Mouse (Mus musculus) neural tube, embryonic 13.5 days (tissue): ENCODE results near the gene Nalcn. TPM values are rescaled to one million over a fixed set of nuclear protein-coding genes. Genes with fewer than 3 reads are reported as not detected.

ENCODE experiments used
- ATAC-seq: fragments of 200-750 bp; cut with Nextera tagmentation; 2 replicates; pipeline ENCODE4 v1.8.0; 2017; ENCODE audit warnings: low read depth, mild to moderate bottlenecking, moderate TSS enrichment, moderate library complexity
- H3K27ac ChIP-seq: fragments of 300-500 bp; sonication (generic); replicated peaks from 2 replicates; pipeline ENCODE4 v1.5.1; 2015; ENCODE audit warnings: moderate library complexity, mild to moderate bottlenecking, inconsistent platforms
- H3K27me3 ChIP-seq: fragments of 300-500 bp; sonication (generic); 2 replicates; pipeline ENCODE4 v1.6.1; 2015; ENCODE audit warnings: mild to moderate bottlenecking, inconsistent platforms
- H3K36me3 ChIP-seq: fragments of 300-500 bp; sonication (generic); 2 replicates; pipeline ENCODE4 v1.6.1; 2015; ENCODE audit warnings: mild to moderate bottlenecking, inconsistent platforms
- H3K4me1 ChIP-seq: fragments of 300-500 bp; sonication (generic); replicated peaks from 2 replicates; pipeline ENCODE4 v1.6.1; 2015; ENCODE audit warnings: inconsistent platforms
- H3K4me2 ChIP-seq: fragments of 300-500 bp; sonication (generic); 2 replicates; pipeline ENCODE4 v1.6.1; 2015; ENCODE audit warnings: inconsistent platforms, mild to moderate bottlenecking, moderate library complexity
- H3K4me3 ChIP-seq: fragments of 300-500 bp; sonication (generic); 2 replicates; pipeline ENCODE4 v1.5.1; 2015; ENCODE audit warnings: mild to moderate bottlenecking, inconsistent platforms
- H3K9ac ChIP-seq: fragments of 300-500 bp; sonication (generic); 2 replicates; pipeline ENCODE4 v1.6.1; 2015; ENCODE audit warnings: moderate library complexity, mild to moderate bottlenecking, inconsistent platforms
- H3K9me3 ChIP-seq: fragments of 300-500 bp; sonication (generic); 2 replicates; pipeline ENCODE4 v1.6.1; 2016; ENCODE audit warnings: inconsistent platforms
- WGBS: fragments of 180-500 bp; shearing (Covaris S2); methylation state at CpG from one replicate; pipeline ENCODE4 v1.1.7; 2015; 5-methylcytosine and 5-hydroxymethylcytosine counted together
- polyA plus RNA-seq: library from polyadenylated mRNA; unstranded; fragments of >200 nt; fragmentation: Nextera tagmentation; extraction: Ambion mirVana; gene quantifications from 2 replicates; pipeline ENCODE4 v1.2.1, GENCODE M21; 2015

Gene Nalcn
- polyA plus RNA-seq, 1 experiment from 2014 or later = 6.9 TPM

DNA sequence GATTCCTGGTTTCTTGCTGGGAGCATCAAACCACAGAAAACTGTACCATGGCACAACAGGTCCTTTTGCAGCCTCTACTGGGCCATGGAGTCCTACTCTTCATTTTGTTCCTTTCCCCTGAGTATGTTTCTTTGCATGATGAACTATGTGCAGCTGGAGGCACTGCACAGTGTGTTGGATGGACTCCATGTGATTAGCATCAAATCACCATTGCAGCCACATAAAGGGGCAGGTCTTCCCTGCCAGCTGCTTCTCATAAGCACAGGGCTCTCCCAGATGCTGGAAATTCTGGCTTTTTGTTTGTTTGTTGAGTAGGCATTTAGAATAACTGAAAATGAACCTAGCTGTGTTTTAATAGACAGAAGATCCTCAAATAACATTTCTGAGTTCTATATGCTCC is 344.8 kb downstream of the Nalcn start:
- Histone ChIP-seq H3K9me3 (no peaks in the 10 kb centered on the region), H3K4me2 (no peak overlapping the region), H3K4me3 (no peak overlapping the region), H3K4me1 (no peaks in the 10 kb centered on the region), H3K9ac (no peak overlapping the region), H3K36me3 (0 out of 2 replicates have a peak, but pooled peaks cover 4% of the 10 kb centered on the region), H3K27ac (no peak overlapping the region), H3K27me3 (no peaks in the 10 kb centered on the region)
- ATAC-seq = no peak

DNA sequence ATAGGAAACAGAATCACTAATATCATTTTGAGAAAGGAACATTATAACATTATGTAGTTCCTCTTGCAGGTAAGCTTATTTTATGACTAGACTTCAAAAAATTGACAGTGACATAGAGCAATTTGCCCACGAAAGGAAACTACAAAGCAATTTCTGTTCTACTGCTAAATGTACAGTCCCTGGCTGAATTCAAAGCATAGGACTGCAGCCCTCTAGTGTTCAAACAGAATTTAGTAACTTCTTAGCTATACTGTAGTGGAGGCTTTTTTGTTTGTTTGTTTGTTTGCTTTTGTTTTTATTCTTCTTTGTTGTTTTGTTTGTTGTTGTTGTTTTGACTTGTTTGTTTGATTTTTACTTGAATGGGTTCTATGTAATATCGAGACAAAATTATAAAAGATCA is 354.8 kb downstream of the Nalcn start:
- H3K4me3 ChIP-seq = no peak overlapping the region
- H3K9me3 ChIP-seq = no peaks in the 10 kb centered on the region
- no peak overlapping the region for H3K27ac ChIP-seq
- no peak overlapping the region for H3K4me2 ChIP-seq
- no peaks in the 10 kb centered on the region for H3K27me3 ChIP-seq
- no peaks in the 10 kb centered on the region for H3K36me3 ChIP-seq
- no peaks in the 10 kb centered on the region for H3K4me1 ChIP-seq
- 56% methylated on average over 2 of the region's 2 CpGs for WGBS
- no peak overlapping the region for H3K9ac ChIP-seq
- ATAC-seq = no peak

DNA sequence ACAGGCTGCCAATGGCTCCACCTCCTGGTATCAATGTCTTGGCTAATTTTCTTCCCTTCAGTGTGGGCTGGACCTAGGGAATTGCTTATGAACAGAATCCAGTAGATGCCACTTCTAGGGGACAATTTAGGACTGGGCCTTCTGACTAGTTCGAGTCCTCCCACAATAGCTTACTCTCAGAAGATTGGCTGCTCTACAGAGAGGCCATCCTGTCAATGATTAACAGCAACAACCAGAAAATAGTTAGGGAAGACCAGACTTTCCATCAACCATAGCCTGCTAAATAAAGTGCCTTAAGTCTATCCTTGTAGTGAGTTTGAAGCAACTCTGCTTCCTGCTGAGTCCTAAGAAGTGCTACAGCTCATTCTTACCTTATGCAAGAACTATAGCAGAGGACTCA is 386.2 kb downstream of the Nalcn start:
- no peak for ATAC-seq
- WGBS = 50% methylated on average over 1 of the region's 1 CpGs

DNA sequence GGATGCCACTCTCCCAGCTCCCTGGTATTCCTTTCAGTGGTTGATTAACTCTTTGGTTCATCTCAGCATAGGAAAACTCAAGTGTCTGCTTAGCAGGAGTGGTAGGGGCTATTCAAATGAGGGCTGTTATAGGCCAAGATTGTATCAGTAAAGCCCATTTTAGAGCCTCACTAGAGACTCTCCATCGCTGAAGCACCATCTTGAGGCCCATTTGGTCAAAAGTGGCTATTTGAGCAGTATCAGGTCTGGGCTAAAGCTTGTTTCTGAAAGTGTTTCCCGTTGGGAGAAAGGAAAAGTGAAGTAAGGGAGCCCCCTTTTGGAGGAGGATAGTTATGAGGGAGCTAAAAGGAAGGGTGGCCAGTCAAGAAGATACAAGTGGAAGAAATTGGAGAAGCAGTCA is 387.0 kb downstream of the Nalcn start:
- Histone ChIP-seq H3K9ac (no peak overlapping the region), H3K27me3 (no peaks in the 10 kb centered on the region)
- ATAC-seq = 0 out of 2 replicates have a peak, but pooled peaks have one; percentile 43

More for the DNA sequence above, 386.2 kb downstream of the Nalcn start:
- H3K36me3 ChIP-seq = no peaks in the 10 kb centered on the region
- no peak overlapping the region for H3K9ac ChIP-seq
- no peak overlapping the region for H3K27ac ChIP-seq
- H3K27me3 ChIP-seq = no peaks in the 10 kb centered on the region
- H3K4me1 ChIP-seq = no peaks in the 10 kb centered on the region; the same call in 1 of the 2 replicates
- H3K9me3 ChIP-seq = no peaks in the 10 kb centered on the region
- no peak overlapping the region for H3K4me3 ChIP-seq
- no peak overlapping the region for H3K4me2 ChIP-seq

DNA sequence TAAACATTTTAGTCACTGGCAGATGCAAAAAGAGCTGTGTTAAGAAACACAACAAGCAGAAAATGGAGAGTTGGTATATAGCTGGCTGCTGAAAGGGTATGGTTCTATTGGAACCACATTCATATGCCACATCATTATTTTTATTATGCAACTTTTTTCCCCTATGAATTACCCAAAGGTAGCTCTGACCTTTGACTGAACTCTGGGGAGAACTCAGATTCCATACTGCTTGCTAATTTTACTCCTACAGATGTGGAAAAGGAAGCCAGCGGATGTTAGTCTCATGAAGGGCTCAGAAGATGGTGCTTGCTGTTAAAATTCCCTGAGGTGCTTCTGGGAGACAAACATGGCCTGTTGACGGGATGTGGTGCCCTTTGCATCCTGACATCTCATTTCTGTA is 389.9 kb downstream of the Nalcn start:
- Histone ChIP-seq H3K9ac (no peak overlapping the region), H3K4me1 (no peaks in the 10 kb centered on the region; the same call in 1 of the 2 replicates), H3K27me3 (no peaks in the 10 kb centered on the region), H3K9me3 (no peaks in the 10 kb centered on the region), H3K4me3 (no peak overlapping the region), H3K27ac (no peak overlapping the region), H3K4me2 (no peak overlapping the region), H3K36me3 (no peaks in the 10 kb centered on the region)
- ATAC-seq = no peak
- 71% methylated on average over 2 of the region's 2 CpGs for WGBS

More for the DNA sequence above, 387.0 kb downstream of the Nalcn start:
- Histone ChIP-seq H3K27ac (no peak overlapping the region), H3K4me3 (no peak overlapping the region), H3K9me3 (no peaks in the 10 kb centered on the region), H3K4me2 (no peak overlapping the region), H3K36me3 (no peaks in the 10 kb centered on the region), H3K4me1 (no peaks in the 10 kb centered on the region; the same call in 1 of the 2 replicates)
- 12% methylated on average over 2 of the region's 2 CpGs for WGBS

DNA sequence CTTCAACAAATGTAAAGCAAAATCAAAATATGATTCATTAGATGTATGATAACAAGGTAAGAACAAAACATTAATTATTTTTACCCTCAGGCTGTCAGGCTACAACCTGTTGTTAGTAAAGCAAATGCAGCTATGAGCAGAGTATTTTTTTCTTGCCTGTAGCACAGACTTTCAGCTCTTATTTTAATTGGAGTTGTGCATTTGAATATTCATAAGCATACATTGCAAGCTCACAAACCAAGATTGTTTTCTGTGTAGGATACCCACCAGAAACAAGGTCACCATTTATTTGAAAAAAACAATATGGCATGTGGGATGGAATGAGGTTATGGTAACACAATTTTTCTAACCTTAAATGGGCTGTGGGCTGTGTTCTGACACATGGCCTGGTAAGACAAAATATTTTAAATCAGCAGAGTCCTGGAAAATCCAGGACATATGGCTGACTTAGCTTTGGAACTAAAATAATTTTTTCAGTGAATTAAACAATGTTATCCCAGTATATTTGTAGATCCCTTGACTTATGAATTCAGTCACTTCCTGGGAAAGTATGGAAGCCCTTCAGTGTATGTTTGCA is 394.2 kb downstream of the Nalcn start:
- no peaks in the 10 kb centered on the region for H3K36me3 ChIP-seq
- ATAC-seq = no peak
- H3K4me3 ChIP-seq = no peak overlapping the region
- H3K27me3 ChIP-seq = no peaks in the 10 kb centered on the region
- no peak overlapping the region for H3K27ac ChIP-seq
- H3K4me1 ChIP-seq = no peaks in the 10 kb centered on the region
- H3K4me2 ChIP-seq = no peak overlapping the region
- H3K9me3 ChIP-seq = no peaks in the 10 kb centered on the region
- no peak overlapping the region for H3K9ac ChIP-seq

Other genes with a start within 250 kb of the Nalcn start
- 3.2 and 3.3 TPM in 2 replicates for gene Itgbl1, start 32.8 kb upstream of the Nalcn start, polyA plus RNA-seq